Mouse (Mus musculus) cerebellum, adult 2 months (tissue): ENCODE data around the gene Prr22. TPM values are rescaled to one million over a fixed set of nuclear protein-coding genes. Genes with fewer than 3 reads are reported as not detected.
A peak's percentile ranks its signal among the peaks of the same experiment; 100 is the strongest.

Experiments
- DNase-seq, 2 experiments: peaks; one replicate each; pipeline ENCODE4 v3.0.0; 2021
- H3K27ac ChIP-seq: fragments of 200-500 bp; 2 replicates; pipeline ENCODE4 v1.5.1; 2012; ENCODE audit warnings: low read length, control low read depth, inconsistent platforms; ENCODE audit not compliant: insufficient read depth
- H3K27me3 ChIP-seq: fragments of 200-500 bp; 2 replicates; pipeline ENCODE4 v1.6.1; 2012; ENCODE audit warnings: inconsistent platforms, mild to moderate bottlenecking, low read length, moderate library complexity; ENCODE audit not compliant: control insufficient read depth, insufficient read depth
- H3K4me1 ChIP-seq: fragments of 200-500 bp; 2 replicates; pipeline ENCODE4 v1.6.1; 2011; ENCODE audit warnings: low read length; ENCODE audit not compliant: control insufficient read depth, insufficient read depth
- H3K4me3 ChIP-seq: fragments of 200-500 bp; replicated peaks from 2 replicates; pipeline ENCODE3; 2011; ENCODE audit warnings: mild to moderate bottlenecking, low read depth, low read length, control low read depth; ENCODE audit not compliant: insufficient read depth
- CTCF ChIP-seq: fragments of 200-500 bp; IDR thresholded peaks from 2 replicates; pipeline ENCODE4 v1.5.1; 2011; ENCODE audit warnings: low read depth, mild to moderate bottlenecking, control low read depth, low read length, moderate library complexity, borderline replicate concordance; ENCODE audit not compliant: insufficient read depth
- POLR2A ChIP-seq: fragments of 200-500 bp; IDR thresholded peaks from 2 replicates; pipeline ENCODE4 v1.6.1; 2011; ENCODE audit warnings: low read length, control low read depth, borderline replicate concordance; ENCODE audit not compliant: insufficient read depth
- WGBS: fragments of 180-500 bp; shearing (Covaris S2); methylation state at CpG from one replicate; pipeline ENCODE4 v1.1.7; 2018; 5-methylcytosine and 5-hydroxymethylcytosine counted together
- polyA plus RNA-seq: library from polyadenylated mRNA; depleted of rRNA; stranded (reverse); fragments of >200 nt; gene quantifications from 2 replicates; pipeline ENCODE4 v1.2.3, GENCODE M21; 2012

Gene Prr22
- polyA plus RNA-seq, 1 experiment = 3.5 TPM

GRCm38 (mm10) chr17:56799276-56799675, 29.2 kb downstream of the Prr22 start:
- WGBS = 82% methylated on average over 3 of the region's 3 CpGs
- Histone ChIP-seq H3K27me3 (no peaks in the 10 kb centered on the region), H3K4me3 (no peak overlapping the region), H3K4me1 (no peaks in the 10 kb centered on the region), H3K27ac (no peak overlapping the region)
- TF ChIP-seq CTCF (no peak), POLR2A (no peak)
- no peak for DNase-seq

- no peak overlapping the region for H3K4me3 ChIP-seq
- no peak for TF ChIP-seq CTCF
- TF ChIP-seq POLR2A = no peak
- H3K27me3 ChIP-seq = no peaks in the 10 kb centered on the region
- DNase-seq = no peak
- no peak overlapping the region for H3K27ac ChIP-seq
- H3K4me1 ChIP-seq = no peaks in the 10 kb centered on the region
- WGBS = 89% methylated on average over 8 of the region's 8 CpGs
These were observed 32.0 kb downstream of the Prr22 start for GRCm38 (mm10) chr17:56802065-56802464.

GRCm38 (mm10) chr17:56804952-56805351, 34.9 kb downstream of the Prr22 start:
- 10% methylated on average over 5 of the region's 5 CpGs for WGBS
- H3K4me1 ChIP-seq = no peaks in the 10 kb centered on the region
- H3K27ac ChIP-seq = no peak overlapping the region
- no peak overlapping the region for H3K4me3 ChIP-seq
- no peaks in the 10 kb centered on the region for H3K27me3 ChIP-seq
- DNase-seq = no peak
- no peak for TF ChIP-seq CTCF
- TF ChIP-seq POLR2A = no peak

- DNase-seq = no peak
- Histone ChIP-seq H3K27ac (no peak overlapping the region), H3K4me1 (no peaks in the 10 kb centered on the region), H3K4me3 (no peak overlapping the region), H3K27me3 (no peaks in the 10 kb centered on the region)
- WGBS = 76% methylated on average over 1 of the region's 1 CpGs
- TF ChIP-seq CTCF (no peak), POLR2A (no peak)
These were observed 35.7 kb downstream of the Prr22 start for GRCm38 (mm10) chr17:56805784-56806183.

- TF ChIP-seq CTCF (peak; percentile 99), POLR2A (no peak)
- DNase-seq = peak; percentile 73 to 82
- Histone ChIP-seq H3K27me3 (no peaks in the 10 kb centered on the region), H3K4me1 (no peaks in the 10 kb centered on the region), H3K4me3 (no peak overlapping the region), H3K27ac (no peak overlapping the region)
- 4% methylated on average over 9 of the region's 9 CpGs for WGBS
These were observed 38.5 kb downstream of the Prr22 start for GRCm38 (mm10) chr17:56808518-56808917.

GRCm38 (mm10) chr17:56810245-56810644, 40.2 kb downstream of the Prr22 start:
- no peak overlapping the region for H3K4me3 ChIP-seq
- no peak overlapping the region for H3K27ac ChIP-seq
- no peaks in the 10 kb centered on the region for H3K27me3 ChIP-seq
- DNase-seq = peak; percentile 58 to 69
- TF ChIP-seq CTCF (no peak), POLR2A (no peak)
- WGBS = 7% methylated on average over 3 of the region's 3 CpGs
- H3K4me1 ChIP-seq = no peaks in the 10 kb centered on the region

GRCm38 (mm10) chr17:56814316-56815056, 44.4 kb downstream of the Prr22 start:
- DNase-seq = peak; percentile 29 to 34
- WGBS = 16% methylated on average over 24 of the region's 24 CpGs
- no peak overlapping the region for H3K4me3 ChIP-seq
- TF ChIP-seq CTCF (no peak), POLR2A (no peak)
- no peak overlapping the region for H3K27ac ChIP-seq
- H3K4me1 ChIP-seq = no peaks in the 10 kb centered on the region
- no peaks in the 10 kb centered on the region for H3K27me3 ChIP-seq

- H3K4me3 ChIP-seq = no peak overlapping the region
- no peaks in the 10 kb centered on the region for H3K27me3 ChIP-seq
- H3K27ac ChIP-seq = no peak overlapping the region
- H3K4me1 ChIP-seq = no peaks in the 10 kb centered on the region
- no peak for DNase-seq
- TF ChIP-seq POLR2A (no peak), CTCF (no peak)
- WGBS = 59% methylated on average over 3 of the region's 3 CpGs
These were observed 45.0 kb downstream of the Prr22 start for GRCm38 (mm10) chr17:56815057-56815345.
